Mouse (Mus musculus) MEL (cell line): Measurements from ENCODE around the gene Fam222b. TPM values are rescaled to one million over a fixed set of nuclear protein-coding genes. Genes with fewer than 3 reads are reported as not detected.

Source experiments
- DNase-seq: peaks from one replicate; pipeline ENCODE4 v3.0.0; 2011; ENCODE audit warnings: low read depth, low spot score
- H3K27ac ChIP-seq: 2 replicates; pipeline ENCODE4 v1.5.1; 2012; ENCODE audit warnings: low read depth, mild to moderate bottlenecking, control low read depth, low read length, moderate library complexity; ENCODE audit not compliant: control insufficient read depth
- H3K27me3 ChIP-seq, 2 experiments: fragments of 150-350 bp in 1 of 2; sonication (generic) in 1 of 2; 2 replicates each; pipeline ENCODE4 v1.6.1; 2012; ENCODE audit warnings: low read length in 2 of 2, mild to moderate bottlenecking in 2 of 2, improper control_type of control experiment in 1 of 2, moderate library complexity in 1 of 2; ENCODE audit not compliant: insufficient read depth in 2 of 2, control insufficient read depth in 1 of 2
- H3K36me3 ChIP-seq, 2 experiments: 2 replicates each; pipeline ENCODE4 v1.6.1; 2012 to 2014; ENCODE audit warnings: low read length in 2 of 2, improper control_type of control experiment in 1 of 2, inconsistent platforms in 1 of 2, mild to moderate bottlenecking in 1 of 2; ENCODE audit not compliant: insufficient read depth in 2 of 2, control insufficient read depth in 1 of 2
- H3K4me1 ChIP-seq, 2 experiments: fragments of 150-350 bp in 1 of 2; sonication (generic) in 1 of 2; 2 replicates each; pipeline ENCODE4 v1.6.1; 2012; ENCODE audit warnings: low read length in 2 of 2, improper control_type of control experiment in 1 of 2, mild to moderate bottlenecking in 1 of 2; ENCODE audit not compliant: insufficient read depth in 2 of 2, control insufficient read depth in 1 of 2
- H3K4me3 ChIP-seq, 2 experiments: fragments of 150-350 bp in 1 of 2; sonication (generic) in 1 of 2; 2 replicates each; pipeline ENCODE4 v1.5.1; 2012; ENCODE audit warnings: low read depth in 2 of 2, low read length in 2 of 2, mild to moderate bottlenecking in 2 of 2, moderate library complexity in 2 of 2, control low read depth in 1 of 2, improper control_type of control experiment in 1 of 2; ENCODE audit not compliant: control insufficient read depth in 1 of 2, insufficient read depth in 1 of 2
- H3K79me2 ChIP-seq: 2 replicates; pipeline ENCODE4 v1.6.1; 2012; ENCODE audit warnings: mild to moderate bottlenecking, low read length, moderate library complexity; ENCODE audit not compliant: control insufficient read depth, poor library complexity, insufficient read depth
- H3K9ac ChIP-seq: 2 replicates; pipeline ENCODE4 v1.6.1; 2012; ENCODE audit warnings: low read depth, mild to moderate bottlenecking, control low read depth, low read length, moderate library complexity; ENCODE audit not compliant: control insufficient read depth, poor library complexity, severe bottlenecking
- H3K9me3 ChIP-seq: fragments of 150-350 bp; sonication (generic); replicated peaks from 2 replicates; pipeline ENCODE4 v1.6.1; 2012; ENCODE audit warnings: mild to moderate bottlenecking, low read length, improper control_type of control experiment, moderate library complexity; ENCODE audit not compliant: insufficient read depth
- CHD1 ChIP-seq: IDR thresholded peaks from 2 replicates; pipeline ENCODE4 v1.6.1; 2012; ENCODE audit warnings: low read depth, mild to moderate bottlenecking, inconsistent platforms, low read length, improper control_type of control experiment
- ELF1 ChIP-seq: IDR thresholded peaks from 2 replicates; pipeline ENCODE4 v1.6.1; 2014; ENCODE audit warnings: low read depth, mild to moderate bottlenecking, inconsistent platforms, low read length, improper control_type of control experiment, moderate library complexity
- HCFC1 ChIP-seq: IDR thresholded peaks from 2 replicates; pipeline ENCODE4 v1.6.1; 2012; ENCODE audit warnings: low read depth, mild to moderate bottlenecking, inconsistent platforms, low read length, improper control_type of control experiment, moderate library complexity
- JUND ChIP-seq: IDR thresholded peaks from 2 replicates; pipeline ENCODE4 v1.6.1; 2011; ENCODE audit warnings: low read depth, mild to moderate bottlenecking, improper control_type of control experiment, low read length
- KAT2A ChIP-seq: conservative IDR thresholded peaks from 2 replicates; pipeline ENCODE4 v1.6.1; 2012; ENCODE audit warnings: low read depth, low read length, improper control_type of control experiment, inconsistent platforms
- MAX ChIP-seq: IDR thresholded peaks from 2 replicates; pipeline ENCODE4 v1.6.1; 2011; ENCODE audit warnings: low read length, improper control_type of control experiment
- MEF2A ChIP-seq: IDR thresholded peaks from 2 replicates; pipeline ENCODE4 v1.6.1; 2014; ENCODE audit warnings: low read depth, mild to moderate bottlenecking, inconsistent platforms, low read length, improper control_type of control experiment; ENCODE audit not compliant: poor library complexity, insufficient replicate concordance, severe bottlenecking; ENCODE audit errors: extremely low read depth
- NELFE ChIP-seq: IDR thresholded peaks from 2 replicates; pipeline ENCODE4 v1.6.1; 2011; ENCODE audit warnings: low read depth, low read length, improper control_type of control experiment
- POLR2AphosphoS5 ChIP-seq: IDR thresholded peaks from 2 replicates; pipeline ENCODE4 v1.6.1; 2012; ENCODE audit warnings: low read depth, borderline replicate concordance, mild to moderate bottlenecking, inconsistent platforms, low read length, moderate library complexity, mixed read lengths
- RAD21 ChIP-seq: IDR thresholded peaks from 2 replicates; pipeline ENCODE4 v1.6.1; 2011; ENCODE audit warnings: mild to moderate bottlenecking, low read depth, low read length, improper control_type of control experiment
- SIN3A ChIP-seq: IDR thresholded peaks from 2 replicates; pipeline ENCODE4 v1.6.1; 2012; ENCODE audit warnings: low read length, improper control_type of control experiment, inconsistent platforms
- SMC3 ChIP-seq: IDR thresholded peaks from 2 replicates; pipeline ENCODE4 v1.6.1; 2011; ENCODE audit warnings: low read depth, low read length, improper control_type of control experiment
- TBP ChIP-seq: IDR thresholded peaks from 2 replicates; pipeline ENCODE4 v1.8.0; 2011; ENCODE audit warnings: low read depth, low read length, improper control_type of control experiment
- USF1 ChIP-seq: IDR thresholded peaks from 2 replicates; pipeline ENCODE4 v1.6.1; 2014; ENCODE audit warnings: low read depth, mild to moderate bottlenecking, inconsistent platforms, low read length, improper control_type of control experiment, moderate library complexity
- polyA plus RNA-seq, 2 experiments: library from polyadenylated mRNA; stranded (reverse) in 1 of 2; unstranded in 1 of 2; fragments of >175 nt in 1 of 2; fragments of >200 nt in 1 of 2; gene quantifications; 2 replicates each; pipeline versions ENCODE4 v1.2.1 to v1.2.4; 2012; ENCODE audit warnings: low replicate concordance in 2 of 2, low read depth in 1 of 2; ENCODE audit not compliant: insufficient read length in 2 of 2, insufficient read depth in 1 of 2, missing spikeins in 1 of 2
- total RNA-seq: library from RNA; depleted of rRNA; stranded (reverse); fragments of 300-350 nt; gene quantifications from 2 replicates; pipeline ENCODE4 v1.2.3, GENCODE M21; 2012

Gene Fam222b
- total and polyA plus RNA-seq, 3 experiments = 2.4 to 8.1 TPM; not detected in 1

DNA sequence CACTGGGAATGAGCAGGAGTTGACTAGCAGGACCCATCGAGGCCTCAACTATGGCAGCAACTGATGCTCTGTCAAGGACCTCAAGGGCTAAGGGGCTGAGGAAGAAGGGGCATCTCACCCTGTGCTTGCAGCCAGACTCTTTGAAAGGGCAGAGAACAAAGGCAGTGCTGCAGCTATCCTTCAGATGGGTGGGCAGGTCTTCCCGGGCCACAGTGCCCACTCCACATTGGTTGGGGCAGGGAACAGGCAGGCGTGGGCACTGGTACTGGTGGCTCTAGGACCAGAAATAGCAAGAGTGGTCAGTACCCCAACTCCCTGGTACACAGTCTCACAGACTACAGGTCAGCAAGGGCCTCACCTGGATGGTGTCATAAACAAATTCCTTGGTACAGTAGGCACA is 66.2 kb downstream of the Fam222b start:
- Histone ChIP-seq H3K9me3 (no peaks in the 10 kb centered on the region), H3K27ac (no peak overlapping the region), H3K4me1 (peaks cover 0 to 7% of the 10 kb centered on the region in 2 experiments; a peak in 3 of 4 replicates), H3K36me3 (peaks cover 0 to 3% of the 10 kb centered on the region in 2 experiments; a peak in 1 of 4 replicates), H3K27me3 (no peaks in the 10 kb centered on the region), H3K79me2 (peaks cover 13% of the 10 kb centered on the region), H3K4me3 (no peak overlapping the region), H3K9ac (no peak overlapping the region)
- TF ChIP-seq KAT2A = no peak
- DNase-seq = no peak

- Histone ChIP-seq H3K79me2 (peaks cover 13% of the 10 kb centered on the region), H3K9me3 (no peaks in the 10 kb centered on the region), H3K36me3 (peaks cover 0 to 6% of the 10 kb centered on the region in 2 experiments; a peak in 2 of 4 replicates), H3K27ac (no peak overlapping the region), H3K9ac (no peak overlapping the region), H3K4me1 (peaks cover 2 to 12% of the 10 kb centered on the region in 2 experiments), H3K4me3 (no peak overlapping the region), H3K27me3 (no peaks in the 10 kb centered on the region)
- no peak for DNase-seq
- no peak for TF ChIP-seq CHD1
- TF ChIP-seq TBP = no peak
- no peak for TF ChIP-seq USF1
- TF ChIP-seq SMC3 = no peak
- no peak for TF ChIP-seq NELFE
Measured at GRCm38 (mm10) chr11:78161169-78161568, 66.7 kb downstream of the Fam222b start.

DNA sequence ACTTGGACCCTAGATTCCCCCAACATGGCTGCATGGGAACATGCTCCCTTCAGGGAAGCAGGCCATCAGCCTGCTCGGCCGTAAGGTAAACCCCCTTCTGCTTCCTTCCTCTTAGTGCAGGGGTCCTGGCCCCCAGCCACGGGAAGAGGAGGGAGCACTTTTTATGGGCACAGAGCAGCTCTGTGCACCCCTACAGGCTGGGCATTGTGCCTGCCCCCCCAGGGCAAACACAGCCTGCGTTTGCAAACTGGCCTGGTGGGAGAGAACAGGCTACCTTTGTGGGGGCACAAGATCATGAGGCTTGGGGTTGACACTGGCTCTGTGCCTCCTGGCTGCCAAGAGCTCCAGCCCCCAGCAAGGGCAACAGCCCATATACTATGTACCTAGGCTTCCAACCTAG is 67.5 kb downstream of the Fam222b start:
- no peaks in the 10 kb centered on the region for H3K27me3 ChIP-seq
- peaks cover 0 to 14% of the 10 kb centered on the region in 2 experiments; a peak in 2 of 4 replicates for H3K36me3 ChIP-seq
- H3K4me3 ChIP-seq = no peak overlapping the region
- no peaks in the 10 kb centered on the region for H3K9me3 ChIP-seq
- TF ChIP-seq SIN3A = no peak
- TF ChIP-seq CHD1 = no peak
- TF ChIP-seq JUND = no peak
- no peak for TF ChIP-seq MAX
- TF ChIP-seq, all 39 proteins: peak for 0
- Histone ChIP-seq H3K79me2 (peaks cover 13% of the 10 kb centered on the region), H3K4me1 (peaks cover 10 to 20% of the 10 kb centered on the region in 2 experiments), H3K27ac (no peak overlapping the region), H3K9ac (no peak overlapping the region)
- no peak for DNase-seq

- DNase-seq = no peak
- Histone ChIP-seq H3K9me3 (no peaks in the 10 kb centered on the region), H3K36me3 (peaks cover 0 to 14% of the 10 kb centered on the region in 2 experiments; a peak in 2 of 4 replicates), H3K27ac (no peak overlapping the region), H3K27me3 (no peaks in the 10 kb centered on the region), H3K9ac (no peak overlapping the region), H3K4me1 (peaks cover 11 to 25% of the 10 kb centered on the region in 2 experiments), H3K4me3 (no peak overlapping the region), H3K79me2 (peaks cover 13% of the 10 kb centered on the region)
- TF ChIP-seq USF1 = no peak
- TF ChIP-seq POLR2AphosphoS5 = no peak
- no peak for TF ChIP-seq NELFE
- TF ChIP-seq HCFC1 = no peak
- no peak for TF ChIP-seq MEF2A
- TF ChIP-seq ELF1 = no peak
- no peak for TF ChIP-seq JUND
- no peak for TF ChIP-seq RAD21
- TF ChIP-seq MAX = no peak
Measured at GRCm38 (mm10) chr11:78162504-78162903, 68.0 kb downstream of the Fam222b start.
